Mouse (Mus musculus): ENCODE measurements at regions not wholly inside any gene's neighbourhood (a gene's known extent, or its start where the extent isn't known, plus 50 kb on each side); places are given as distances from the start of the nearest gene placed in this dataset.

- dilution Hi-C loops (cut with MboI; ENCODE audit: extremely low pct_ligation_motif_present, extremely low pct_unique_long_range_greater_than_20kb, low sequenced_read_pairs) (no loop called here), in situ Hi-C loops (cut with MboI; ENCODE audit: low pct_ligation_motif_present, low pct_unique_long_range_greater_than_20kb, low sequenced_read_pairs) (no loop called here)
- H3K79me2 ChIP-seq (replicated peaks; ENCODE audit: control insufficient read depth, extremely low read depth, insufficient read depth, poor library complexity, severe bottlenecking): no peaks in the 10 kb centered on the region
- no peaks in the 10 kb centered on the region for H3K27me3 ChIP-seq (replicated peaks)
- DNase-seq (ENCODE audit: extremely low read depth): no peak
- no peak overlapping the region for H3K4me2 ChIP-seq (ENCODE audit: insufficient read depth, low read depth, poor library complexity, severe bottlenecking)
- H3K27ac ChIP-seq (ENCODE audit: insufficient read depth, low read depth): no peak overlapping the region
- H3K36me3 ChIP-seq (replicated peaks in 1 of 2; ENCODE audit: control insufficient read depth in 1 of 2, insufficient read depth in 1 of 2, low read length in 1 of 2): no peaks in the 10 kb centered on the region
- H3K4me1 ChIP-seq (ENCODE audit: control insufficient read depth in 1 of 2, insufficient read depth in 2 of 2): no peaks in the 10 kb centered on the region
- H3K4me3 ChIP-seq (replicated peaks in 1 of 3; ENCODE audit: low read depth in 2 of 3, low read length in 2 of 3, poor library complexity in 1 of 3): no peak overlapping the region
- H3K9ac ChIP-seq (ENCODE audit: insufficient read depth, low read depth): no peak overlapping the region
- H3K9me3 ChIP-seq (replicated peaks; ENCODE audit: low read length): no peaks in the 10 kb centered on the region
- TF ChIP-seq RAD21 (IDR thresholded peaks at IDR 0.05; ENCODE audit: low read depth, low read length): no peak
- no peak for TF ChIP-seq ZC3H11A (IDR thresholded peaks at IDR 0.05; ENCODE audit: low read depth, low read length)
- no peak for TF ChIP-seq CHD2 (IDR thresholded peaks at IDR 0.05; ENCODE audit: low read length)
- TF ChIP-seq TBP (conservative IDR thresholded peaks at IDR 0.05; ENCODE audit: low read depth, low read length): no peak
- no peak for TF ChIP-seq KAT2A (IDR thresholded peaks at IDR 0.05; ENCODE audit: insufficient replicate concordance, low read length)
- TF ChIP-seq MYC (IDR thresholded peaks at IDR 0.05; ENCODE audit: low read depth, low read length): no peak
- TF ChIP-seq GABPA (IDR thresholded peaks at IDR 0.05; ENCODE audit: insufficient replicate concordance, low read depth, low read length): no peak
- TF ChIP-seq ZKSCAN1 (IDR thresholded peaks at IDR 0.05; ENCODE audit: borderline replicate concordance, low read depth, low read length): no peak
- TF ChIP-seq POLR2AphosphoS2 (IDR thresholded peaks at IDR 0.05; ENCODE audit: low read depth, low read length): no peak
- TF ChIP-seq SIN3A (IDR thresholded peaks at IDR 0.05; ENCODE audit: low read length): no peak
- TF ChIP-seq E2F4 (IDR thresholded peaks at IDR 0.05; ENCODE audit: insufficient replicate concordance, low read depth, low read length): no peak
- TF ChIP-seq ZNF384 (IDR thresholded peaks at IDR 0.05; ENCODE audit: low read depth, low read length): no peak
- no peak for TF ChIP-seq USF2 (conservative IDR thresholded peaks at IDR 0.05; ENCODE audit: low read depth, low read length)
- TF ChIP-seq MEF2A (IDR thresholded peaks at IDR 0.05; ENCODE audit: borderline replicate concordance, low read depth, low read length): no peak
- no peak for TF ChIP-seq RCOR1 (conservative IDR thresholded peaks at IDR 0.05; ENCODE audit: low read depth, low read length)
- no peak for TF ChIP-seq NELFE (IDR thresholded peaks at IDR 0.05; ENCODE audit: low read depth, low read length)
- no peak for TF ChIP-seq JUN (IDR thresholded peaks at IDR 0.05; ENCODE audit: insufficient read depth, low read depth, low read length)
These were observed 121.2 kb upstream of the Pter start for GRCm38 (mm10) chr2:12802667-12803066.

GRCm38 (mm10) chr2:12805096-12805495, 118.7 kb upstream of the Pter start:
- no peaks in the 10 kb centered on the region for H3K79me2 ChIP-seq (replicated peaks; ENCODE audit: control insufficient read depth, extremely low read depth, insufficient read depth, poor library complexity, severe bottlenecking)
- no peaks in the 10 kb centered on the region for H3K27me3 ChIP-seq (replicated peaks)
- dilution Hi-C loops (cut with MboI; ENCODE audit: extremely low pct_ligation_motif_present, extremely low pct_unique_long_range_greater_than_20kb, low sequenced_read_pairs) (no loop called here), in situ Hi-C loops (cut with MboI; ENCODE audit: low pct_ligation_motif_present, low pct_unique_long_range_greater_than_20kb, low sequenced_read_pairs) (no loop called here)
- H3K4me1 ChIP-seq (ENCODE audit: control insufficient read depth in 1 of 2, insufficient read depth in 2 of 2): no peaks in the 10 kb centered on the region
- no peaks in the 10 kb centered on the region for H3K36me3 ChIP-seq (replicated peaks in 1 of 2; ENCODE audit: control insufficient read depth in 1 of 2, insufficient read depth in 1 of 2, low read length in 1 of 2)
- H3K4me2 ChIP-seq (ENCODE audit: insufficient read depth, low read depth, poor library complexity, severe bottlenecking): no peak overlapping the region
- no peak for DNase-seq (ENCODE audit: extremely low read depth)
- TF ChIP-seq JUND (conservative IDR thresholded peaks at IDR 0.05; ENCODE audit: low read depth, low read length): no peak
- no peak for TF ChIP-seq ELF1 (IDR thresholded peaks at IDR 0.05; ENCODE audit: low read depth, low read length)
- no peak for TF ChIP-seq SMC3 (IDR thresholded peaks at IDR 0.05; ENCODE audit: low read depth, low read length)
- H3K9me3 ChIP-seq (replicated peaks; ENCODE audit: low read length): no peaks in the 10 kb centered on the region
- H3K4me3 ChIP-seq (replicated peaks in 1 of 3; ENCODE audit: low read depth in 2 of 3, low read length in 2 of 3, poor library complexity in 1 of 3): no peak overlapping the region
- no peak overlapping the region for H3K9ac ChIP-seq (ENCODE audit: insufficient read depth, low read depth)
- H3K27ac ChIP-seq (ENCODE audit: insufficient read depth, low read depth): no peak overlapping the region

Data from CH12.LX (cell line).